Comparison of ENCODE assay signal across 9 mouse cellular contexts in genomic region chr10:97479004-97479766, GRCm38 (mm10). TPM values are rescaled to one million over a fixed set of nuclear protein-coding genes. Genes with fewer than 3 reads are reported as not detected.
A peak's percentile ranks its signal among the peaks of the same experiment; 100 is the strongest.
DNase-seq lines count a peak whose midpoint lies in the region; ATAC-seq and TF ChIP-seq lines count a peak whose summit lies in the region.
"Had no signal": no experiment of that assay in that cellular context is flagged by ENCODE, and none has a peak within 500 bp of the region (broad histone marks: within the 10 kb centered on the region; RNA-seq: fewer than 3 reads in every experiment).

Gene Dcn, plus strand, starts transcription at chr10:97479609.

- H3K4me2 ChIP-seq in forebrain, embryonic 12.5 days = peak within 1 kb of the TSS; percentile 29; the same call in 1 of the 2 replicates
- peak within 1 kb of the TSS; percentile 34 for H3K4me2 ChIP-seq in lung, postnatal 0 days (replicated peaks; ENCODE audit: low read depth, low read length)

- no peak within 1 kb of the TSS for H3K4me3 ChIP-seq in forebrain, embryonic 12.5 days (replicated peaks)
- H3K4me3 ChIP-seq in lung, postnatal 0 days (ENCODE audit: low read depth, low read length) = no peak within 1 kb of the TSS

- no peaks in the 10 kb centered on the region for H3K36me3 ChIP-seq in forebrain, embryonic 12.5 days (replicated peaks)
- no peaks in the 10 kb centered on the region for H3K36me3 ChIP-seq in lung, postnatal 0 days (ENCODE audit: insufficient read depth, low read length)

- H3K9ac ChIP-seq in forebrain, embryonic 12.5 days = no peak within 1 kb of the TSS
- H3K9ac ChIP-seq in lung, postnatal 0 days (replicated peaks; ENCODE audit: low read depth) = 0 out of 2 replicates have a peak within 1 kb of the TSS, but pooled peaks have one; percentile 8

- peak within 1 kb of the TSS; percentile 50; the same call in 1 of the 2 replicates for H3K27ac ChIP-seq in forebrain, embryonic 12.5 days
- H3K27ac ChIP-seq in lung, postnatal 0 days (ENCODE audit: low read length) = no peak within 1 kb of the TSS
- H3K27ac ChIP-seq: macrophage had no signal

- no peaks in the 10 kb centered on the region for H3K9me3 ChIP-seq in forebrain, embryonic 12.5 days
- no peaks in the 10 kb centered on the region for H3K9me3 ChIP-seq in lung, postnatal 0 days (ENCODE audit: low read length)

- intact Hi-C loops in heart, postnatal 10 days (cut with DNase I) = no loop called here

- no peaks in the 10 kb centered on the region for H3K27me3 ChIP-seq in forebrain, embryonic 12.5 days
- no peaks in the 10 kb centered on the region for H3K27me3 ChIP-seq in lung, postnatal 0 days (replicated peaks; ENCODE audit: insufficient read depth, low read length)

- TF ChIP-seq CTCF in lung, postnatal 0 days (IDR thresholded peaks at IDR 0.05) = no peak

- H3K4me1 ChIP-seq in forebrain, embryonic 12.5 days = peaks cover 18% of the 10 kb centered on the region
- H3K4me1 ChIP-seq in lung, postnatal 0 days (ENCODE audit: insufficient read depth, low read depth, low read length) = no peaks in the 10 kb centered on the region; the same call in 1 of the 2 replicates

- peak; percentile 89; the same call in 1 of the 2 replicates for ATAC-seq in forebrain, embryonic 12.5 days (ENCODE audit: low FRiP score)
- peak; percentile 19; the same call in 1 of the 2 replicates for ATAC-seq in lung, postnatal 0 days

- peak; percentile 6 for DNase-seq in ovary, adult 18-20 months (ENCODE audit: low spot score)
- DNase-seq in ovary, postnatal 36 days (ENCODE audit: low spot score) = no peak
- peak; percentile 62 to 69 for DNase-seq in heart, postnatal 10 days
- peak; percentile 6 for DNase-seq in layer of hippocampus, adult 9-11 months
- peak; percentile 40 for DNase-seq in lung, postnatal 0 days (ENCODE audit: low spot score)
- DNase-seq in urinary bladder, postnatal 14 days (ENCODE audit: low spot score) = peak; percentile 49
- no peak for DNase-seq in cerebellum, adult 9-10 months

- no peak for TF ChIP-seq EP300 in lung, postnatal 0 days (IDR thresholded peaks at IDR 0.05)

- WGBS in forebrain, embryonic 12.5 days = 2% methylated on average over 7 of the region's 7 CpGs
- 13% methylated on average over 7 of the region's 7 CpGs for WGBS in lung, postnatal 0 days

RNA-seq across cellular contexts. Expression of gene Dcn, which starts in this region (rescaled TPM):
- polyA plus RNA-seq in forebrain, embryonic 12.5 days (2016; fragmentation: Nextera tagmentation; extraction: Ambion mirVana) = 22.4 and 30.6 TPM in 2 replicates
- total RNA-seq in heart, postnatal 10 days (2021) = 100 to 1,000 TPM; 496 to 539 TPM
- polyA plus RNA-seq in lung, postnatal 0 days (2015; fragmentation: Nextera tagmentation; extraction: Ambion mirVana) = 35.4 and 42.5 TPM in 2 replicates

Comparison
In these comparisons a context has a peak if more than half of its experiments do, and no peak if none do; other contexts are left out.
1. DNase-seq: peak in ovary, adult 18-20 months (single experiment), heart, postnatal 10 days (2 of 2), layer of hippocampus, adult 9-11 months (single experiment), lung, postnatal 0 days (single experiment) and urinary bladder, postnatal 14 days (single experiment); none in ovary, postnatal 36 days (single experiment) and cerebellum, adult 9-10 months (single experiment).